Mouse (Mus musculus) spleen, postnatal 4 days (tissue): ENCODE results near the gene Ccno.
"Not testable (repeated sequence)": the region's sequence is repeated elsewhere in the genome, so short reads cannot be mapped to it uniquely, and the experiment has no call there.

Experiments used
- DNase-seq, 2 experiments: peaks; one replicate each; pipeline ENCODE4 v3.0.0; 2022; ENCODE audit warnings: low spot score in 2 of 2

Gene Ccno

DNA sequence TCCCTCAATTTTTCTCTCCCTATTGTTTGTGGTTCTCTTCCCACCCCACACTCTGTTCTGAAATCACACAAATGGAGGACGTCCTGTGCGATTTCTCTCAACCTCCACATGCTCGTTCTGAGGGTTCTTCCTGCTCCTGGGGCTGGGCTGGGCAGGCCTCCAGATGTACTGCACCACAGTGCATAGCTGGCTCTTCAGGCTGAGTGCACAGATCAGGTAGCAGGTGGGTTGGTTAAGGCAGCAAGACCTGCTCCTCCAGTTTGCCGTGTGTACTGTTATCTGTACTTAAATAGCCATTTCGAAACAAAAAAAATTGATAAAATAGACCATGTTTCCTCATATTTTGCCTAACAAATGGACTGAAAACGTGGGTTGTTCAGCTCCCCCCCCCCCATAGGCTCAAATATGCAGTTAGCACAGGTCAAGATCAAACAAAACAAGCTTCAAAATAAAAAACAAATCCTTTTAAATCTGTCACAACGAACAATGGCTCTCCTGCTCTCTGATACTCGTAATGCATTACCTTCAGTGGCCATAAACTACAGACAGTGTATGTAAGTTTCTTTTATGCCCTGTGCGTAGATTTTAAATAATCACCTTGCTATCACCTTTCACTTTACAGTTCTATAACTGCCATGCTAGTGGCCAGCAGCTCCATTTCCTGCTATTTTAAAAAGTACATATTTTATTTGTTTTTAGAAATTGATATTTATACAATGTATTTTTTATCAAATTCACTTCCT is 13.1 kb downstream of the Ccno start:
- DNase-seq = peak in 1 of 2 experiments; percentile 47

DNA sequence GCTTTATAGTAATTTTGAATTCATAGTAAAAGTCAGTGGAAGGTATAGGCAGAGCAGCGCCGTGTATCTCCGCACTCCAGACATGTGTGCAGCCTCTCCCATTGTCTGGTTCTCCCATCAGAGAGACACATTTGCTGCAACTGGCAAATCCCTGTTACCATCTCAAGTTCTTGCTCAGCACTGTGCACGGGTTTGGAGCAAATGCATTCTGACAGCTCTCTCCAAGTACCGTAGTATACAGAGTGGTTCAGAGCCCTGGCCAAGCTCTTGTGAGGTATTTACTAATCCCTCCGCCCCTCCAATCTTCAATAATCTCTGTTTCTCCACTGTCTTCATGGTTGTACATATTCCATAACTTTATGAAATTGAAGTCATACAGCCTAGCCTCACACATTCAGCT is 25.1 kb downstream of the Ccno start:
- DNase-seq = no peak

DNA sequence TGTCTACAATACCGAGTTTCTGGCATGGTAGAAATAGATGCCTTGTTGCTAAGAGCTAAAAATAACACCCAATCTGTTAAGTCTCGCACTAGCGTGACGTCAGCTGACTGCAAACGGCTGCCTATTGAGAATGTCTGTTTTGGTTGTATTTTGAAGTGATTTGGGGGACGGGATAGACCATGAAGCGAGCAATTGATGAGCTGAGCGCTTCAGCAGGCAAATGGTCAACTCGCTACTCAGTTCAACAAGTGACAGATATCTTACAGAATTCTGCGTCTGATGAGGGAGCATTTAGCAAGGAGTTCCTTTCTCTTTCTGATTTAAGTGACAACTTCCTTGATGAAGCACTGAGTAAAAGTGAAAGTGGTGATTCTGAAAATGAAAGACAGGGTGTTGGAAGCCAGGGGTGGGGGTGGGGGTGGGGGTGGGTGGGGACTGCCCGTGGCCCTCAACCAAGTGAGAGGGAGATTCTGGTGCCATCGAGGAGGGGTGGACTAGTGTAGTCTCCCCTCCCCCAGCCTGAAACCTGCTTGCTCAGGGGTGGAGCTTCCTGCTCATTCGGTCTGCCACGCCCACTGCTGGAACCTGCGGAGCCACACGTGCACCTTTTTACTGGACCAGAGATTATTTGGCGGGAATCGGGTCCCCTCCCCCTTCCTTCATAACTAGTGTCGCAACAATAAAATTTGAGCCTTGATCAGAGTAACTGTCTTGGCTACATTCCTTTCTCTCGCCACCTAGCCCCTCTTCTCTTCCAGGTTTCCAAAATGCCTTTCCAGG is 25.8 kb downstream of the Ccno start:
- DNase-seq = not testable (repeated sequence)

DNA sequence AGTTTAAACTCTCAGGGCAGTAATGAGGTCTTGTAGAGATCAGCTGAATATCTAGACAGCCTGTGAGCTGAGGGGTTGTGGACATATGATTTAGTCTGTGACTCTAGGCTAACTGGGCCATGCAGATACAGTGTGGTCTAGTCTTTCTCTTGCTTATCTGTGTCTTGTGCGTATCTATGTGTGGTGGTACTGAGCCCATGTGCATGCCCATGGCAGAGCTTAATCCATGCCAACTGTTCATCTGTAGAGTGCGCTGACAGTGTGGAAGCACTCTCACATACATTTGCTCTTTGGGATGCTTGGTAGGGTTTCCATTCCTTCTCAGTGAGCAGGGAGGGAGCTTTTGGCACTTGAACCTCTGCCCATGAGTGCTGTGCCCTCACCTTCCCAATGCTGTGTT is 33.9 kb downstream of the Ccno start:
- no peak for DNase-seq

DNA sequence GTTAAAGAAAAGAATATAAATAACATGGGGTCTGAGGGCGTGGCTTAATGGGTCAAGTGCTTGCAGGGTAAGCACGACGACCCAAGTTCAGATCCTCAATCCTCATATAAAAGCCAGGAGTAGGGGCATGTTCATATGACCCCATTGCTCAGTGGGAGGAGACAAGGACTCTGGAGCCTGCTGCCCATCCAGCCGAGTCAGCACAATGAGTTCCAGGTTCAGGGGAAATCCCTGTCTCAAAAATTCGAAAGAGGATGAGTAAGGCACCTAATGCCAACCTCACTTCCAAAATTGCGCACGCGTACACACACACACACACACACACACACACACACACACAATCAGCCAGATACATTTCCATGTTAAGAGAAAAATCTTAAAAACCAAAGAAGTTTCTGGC is 34.9 kb downstream of the Ccno start:
- DNase-seq = no peak

DNA sequence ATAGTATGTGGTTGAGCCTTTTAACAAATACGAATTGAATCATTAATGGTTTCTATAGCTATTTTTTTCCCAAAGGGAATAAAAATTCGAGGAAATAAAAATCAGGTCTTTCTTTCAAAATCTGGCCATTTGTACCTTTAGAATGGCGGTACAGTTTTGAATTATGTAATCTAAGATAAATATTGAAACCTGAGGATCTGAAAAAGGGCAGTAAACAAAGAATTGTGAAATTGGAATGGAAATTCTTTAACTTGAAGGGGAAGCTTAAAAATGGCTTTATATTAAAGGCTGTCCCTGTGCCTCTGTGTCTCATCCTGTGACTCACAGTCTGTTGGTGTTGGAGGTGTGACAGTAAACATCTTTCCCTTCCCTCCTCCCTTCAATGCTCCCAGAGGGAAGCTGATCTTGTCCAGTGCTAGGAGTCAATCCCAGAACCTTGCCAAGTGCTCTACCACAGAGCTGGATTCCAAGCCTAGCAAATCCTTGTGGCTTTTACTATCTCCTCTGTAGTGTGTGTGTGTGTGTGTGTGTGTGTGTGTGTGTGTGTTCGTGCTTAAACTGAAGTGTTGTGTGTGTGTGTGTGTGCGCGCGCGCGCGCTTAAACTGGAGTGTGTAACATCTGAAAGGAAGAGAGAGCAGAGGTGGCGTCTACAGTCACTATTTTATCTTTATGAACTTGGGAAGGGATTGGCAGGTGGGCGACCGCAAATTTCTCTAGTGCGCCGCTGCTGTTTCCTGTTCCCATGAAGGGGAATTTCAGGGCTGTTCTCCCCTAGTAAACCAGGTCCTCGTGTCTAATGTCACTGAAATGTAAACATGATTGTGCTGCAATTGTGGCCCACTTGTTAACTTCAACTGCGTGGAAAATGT is 35.9 kb downstream of the Ccno start:
- DNase-seq = no peak

DNA sequence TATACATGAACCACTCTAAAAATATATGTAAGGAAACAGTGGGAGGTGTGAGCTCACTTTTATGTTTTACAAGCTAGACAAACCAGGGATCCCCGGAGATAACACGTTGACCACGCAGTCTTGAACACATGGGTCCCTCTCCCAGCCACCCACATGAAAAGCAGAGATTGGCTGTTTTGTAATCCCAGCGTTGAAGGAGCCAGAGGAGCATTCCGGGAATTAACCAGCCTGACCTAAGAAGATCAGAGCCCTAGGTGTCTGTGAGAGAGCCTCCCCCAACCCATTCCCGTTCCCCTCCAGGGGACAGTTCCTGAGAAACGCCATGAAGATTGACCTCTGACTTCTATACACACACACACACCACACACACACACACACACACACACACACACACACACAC is 43.7 kb downstream of the Ccno start:
- DNase-seq = no peak

DNA sequence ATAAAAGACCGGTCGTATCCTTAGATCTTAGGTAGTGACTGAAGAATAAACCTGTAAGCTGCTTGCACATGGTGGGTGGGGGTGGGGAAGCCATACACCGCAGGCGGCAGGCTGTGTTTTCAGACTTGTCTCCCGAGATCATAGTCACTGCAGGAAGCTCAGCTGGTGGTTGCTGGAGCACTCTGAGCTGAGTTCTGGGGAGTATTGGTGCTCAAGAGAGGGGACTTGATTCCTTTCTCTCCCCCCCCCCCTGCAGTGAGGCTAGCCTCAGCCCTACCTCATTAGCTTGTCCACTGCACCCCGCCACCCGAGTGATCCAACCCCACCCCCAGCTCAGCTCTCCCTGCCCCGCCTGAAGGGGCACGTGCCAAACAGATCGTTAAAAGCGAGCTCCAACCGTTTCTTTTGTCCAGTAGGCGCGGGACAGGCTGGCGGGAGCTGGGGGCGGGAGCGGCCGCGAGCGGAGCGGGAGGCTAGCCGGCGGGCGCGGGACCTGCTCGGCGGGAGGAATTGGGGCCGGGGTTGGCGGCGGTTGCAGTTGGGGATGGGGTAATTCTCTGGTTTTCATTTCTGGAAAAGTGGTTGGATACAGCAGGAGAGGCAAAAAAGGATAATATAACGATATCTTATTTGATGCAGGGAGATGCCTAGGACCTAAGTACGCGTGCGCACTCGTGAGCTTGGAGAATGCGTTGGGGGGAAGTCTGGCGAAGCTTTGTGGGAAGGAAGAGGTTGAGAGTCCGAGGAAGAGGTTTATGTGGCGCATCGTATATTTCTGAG is 44.4 kb downstream of the Ccno start:
- no peak for DNase-seq

DNA sequence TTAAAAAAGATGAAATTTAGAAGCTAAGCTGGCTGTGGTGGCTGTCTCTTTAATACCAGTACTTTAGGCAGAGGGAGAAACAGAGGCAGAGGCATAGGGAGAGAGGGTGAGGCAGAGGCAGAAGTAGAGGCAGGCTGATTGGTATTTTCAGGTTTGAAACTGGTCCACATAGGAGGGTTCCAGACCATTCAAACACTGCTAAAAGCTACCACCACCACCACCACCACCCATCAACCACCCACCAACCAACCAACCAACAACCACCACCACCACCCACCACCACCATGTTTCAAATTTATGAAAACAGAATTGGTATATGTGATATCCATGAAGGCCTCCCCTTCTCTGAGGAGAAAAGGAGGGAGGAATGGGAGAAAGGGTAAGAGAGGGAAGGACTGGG is 45.2 kb downstream of the Ccno start:
- DNase-seq = no peak

DNA sequence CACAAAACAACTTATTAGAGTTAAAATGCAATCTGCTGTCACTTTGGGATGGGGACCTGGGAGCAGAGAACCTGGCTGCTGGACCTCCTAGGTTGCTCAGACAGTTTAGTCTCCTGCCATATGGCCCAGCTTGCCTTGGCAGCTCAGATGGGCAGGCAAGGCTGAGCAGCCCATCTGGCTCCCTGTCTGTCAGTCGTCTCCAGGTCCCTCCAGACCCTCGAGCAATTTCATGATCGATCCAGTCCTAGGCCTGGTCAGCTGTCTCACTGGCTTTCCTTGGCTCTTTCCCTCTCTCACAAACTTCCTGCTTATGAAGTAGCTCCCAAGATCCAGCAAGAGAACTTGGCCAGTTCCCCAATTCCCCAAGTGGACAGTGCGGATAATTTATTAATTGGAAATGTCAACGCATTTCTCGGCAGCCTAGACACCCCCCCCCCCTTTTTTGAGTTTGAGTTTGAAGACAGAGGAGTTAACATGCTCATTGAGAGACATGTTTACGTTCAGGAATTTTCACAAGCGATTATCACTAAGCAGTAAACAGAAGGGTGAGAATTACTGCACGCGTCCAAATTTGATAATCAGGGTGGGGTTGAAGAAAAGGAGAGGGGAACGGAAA is 46.8 kb downstream of the Ccno start:
- no peak for DNase-seq

DNA sequence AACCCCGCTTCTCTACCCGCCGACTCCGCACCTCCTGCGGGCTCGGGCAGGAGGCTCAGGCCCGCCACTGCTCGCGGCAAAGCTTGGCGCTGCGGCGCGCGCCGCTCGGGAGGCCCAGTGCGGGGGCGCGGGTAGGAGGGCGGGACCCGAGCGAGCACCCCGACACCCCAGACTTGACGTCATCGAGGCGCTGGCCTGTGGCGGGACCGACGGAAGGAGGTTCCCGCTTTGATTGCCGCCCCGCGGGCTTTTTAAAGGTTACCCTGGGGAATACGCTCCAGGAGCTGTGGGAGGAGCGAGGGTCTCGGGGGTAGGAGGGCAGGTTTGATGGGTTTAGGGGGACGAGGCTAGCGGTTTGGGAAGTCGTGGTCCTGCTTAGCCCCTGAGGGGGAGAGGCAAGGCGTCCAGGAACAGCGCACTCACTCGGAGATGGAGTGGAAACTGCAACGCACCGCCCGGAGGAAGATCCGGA is 47.4 kb downstream of the Ccno start, which contains the start of gene Cdc20b:
Cdc20b (plus strand) TSS at position 162 of the 472 bp plus-strand sequence.
- DNase-seq = peak; percentile 46 to 75

DNA sequence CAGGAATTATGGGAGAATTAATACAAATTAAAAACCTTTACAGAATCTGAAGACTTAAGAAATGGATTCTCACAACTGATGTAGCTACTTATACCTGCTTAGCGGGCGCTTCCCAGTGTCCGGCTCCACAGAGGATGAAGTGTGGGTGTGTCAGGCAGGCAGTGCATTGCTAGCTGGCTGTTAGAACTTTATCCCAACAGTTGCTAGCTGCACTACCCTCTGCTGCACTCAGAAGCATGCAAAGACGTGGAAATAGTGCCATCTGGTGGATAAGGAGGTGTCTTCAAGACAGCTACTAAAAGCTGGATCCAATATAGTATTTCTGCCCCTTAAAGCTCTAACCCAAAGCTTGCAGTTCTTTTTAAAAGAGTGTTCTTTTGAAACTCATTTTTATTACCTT is 48.2 kb downstream of the Ccno start:
- peak; percentile 59 to 74 for DNase-seq
